Mouse (Mus musculus): ENCODE measurements around the gene Itpa. TPM values are rescaled to one million over a fixed set of nuclear protein-coding genes. Genes with fewer than 3 reads are reported as not detected.

Itpa gene
- polyA plus RNA-seq, 1 experiment, result 43.3 TPM

DNA sequence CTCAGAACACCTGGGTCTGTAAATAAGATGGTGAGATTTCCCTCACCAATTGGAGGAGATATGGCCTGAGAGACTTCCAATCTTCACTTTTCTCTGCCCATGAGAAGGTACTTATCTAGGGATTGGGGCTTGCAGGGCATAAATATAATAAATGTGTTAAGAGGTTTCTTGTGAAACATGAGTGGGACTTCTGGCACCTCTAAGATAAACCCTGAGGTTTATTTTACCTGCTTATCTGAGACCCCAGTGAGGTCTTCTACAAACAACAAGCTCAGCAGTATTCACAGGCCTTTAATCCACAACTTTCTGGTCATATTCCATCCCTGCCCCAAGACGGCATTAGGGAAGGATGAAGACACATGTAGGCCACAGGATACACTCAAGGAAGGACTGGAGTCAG is 13.7 kb upstream of the Itpa start:
- Histone ChIP-seq H3K36me3 (ENCODE audit: control insufficient read depth, insufficient read depth, low read length) (0 out of 2 replicates have a peak, but pooled peaks cover 12% of the 10 kb centered on the region), H3K27ac (ENCODE audit: control insufficient read depth, insufficient read depth, low read length) (no peak overlapping the region), H3K4me3 (ENCODE audit: control insufficient read depth, insufficient read depth, low read length) (no peak overlapping the region), H3K27me3 (ENCODE audit: control insufficient read depth, insufficient read depth, low read length) (no peaks in the 10 kb centered on the region), H3K4me1 (replicated peaks; ENCODE audit: control insufficient read depth, insufficient read depth, low read length) (no peaks in the 10 kb centered on the region)
- 96% methylated on average over 1 of the region's 1 CpGs for WGBS
- TF ChIP-seq POLR2A (IDR thresholded peaks at IDR 0.05; ENCODE audit: control insufficient read depth, extremely low read depth, insufficient read depth, low read length, poor library complexity) (no peak), CTCF (IDR thresholded peaks at IDR 0.05; ENCODE audit: borderline replicate concordance, control insufficient read depth, extremely low read depth, insufficient read depth, low read length, poor library complexity) (no peak)
- no peak for DNase-seq

- Histone ChIP-seq H3K36me3 (ENCODE audit: control insufficient read depth, insufficient read depth, low read length) (0 out of 2 replicates have a peak, but pooled peaks cover 12% of the 10 kb centered on the region), H3K4me3 (ENCODE audit: control insufficient read depth, insufficient read depth, low read length) (no peak overlapping the region), H3K4me1 (replicated peaks; ENCODE audit: control insufficient read depth, insufficient read depth, low read length) (no peaks in the 10 kb centered on the region), H3K27me3 (ENCODE audit: control insufficient read depth, insufficient read depth, low read length) (no peaks in the 10 kb centered on the region), H3K27ac (ENCODE audit: control insufficient read depth, insufficient read depth, low read length) (no peak overlapping the region)
- no peak for TF ChIP-seq CTCF (IDR thresholded peaks at IDR 0.05; ENCODE audit: borderline replicate concordance, control insufficient read depth, extremely low read depth, insufficient read depth, low read length, poor library complexity)
- no peak for TF ChIP-seq POLR2A (IDR thresholded peaks at IDR 0.05; ENCODE audit: control insufficient read depth, extremely low read depth, insufficient read depth, low read length, poor library complexity)
- DNase-seq, result no peak
- 93% methylated on average over 6 of the region's 6 CpGs for WGBS
Observed at GRCm38 (mm10) chr2:130655660-130656339, 11.6 kb upstream of the Itpa start.

GRCm38 (mm10) chr2:130656536-130656935 is 10.9 kb upstream of the Itpa start:
- peaks cover 15% of the 10 kb centered on the region; the same call in 1 of the 2 replicates for H3K36me3 ChIP-seq (ENCODE audit: control insufficient read depth, insufficient read depth, low read length)
- H3K27me3 ChIP-seq (ENCODE audit: control insufficient read depth, insufficient read depth, low read length), result no peaks in the 10 kb centered on the region
- H3K27ac ChIP-seq (ENCODE audit: control insufficient read depth, insufficient read depth, low read length), result no peak overlapping the region
- no peak overlapping the region for H3K4me3 ChIP-seq (ENCODE audit: control insufficient read depth, insufficient read depth, low read length)
- DNase-seq, result no peak
- H3K4me1 ChIP-seq (replicated peaks; ENCODE audit: control insufficient read depth, insufficient read depth, low read length), result no peaks in the 10 kb centered on the region
- TF ChIP-seq POLR2A (IDR thresholded peaks at IDR 0.05; ENCODE audit: control insufficient read depth, extremely low read depth, insufficient read depth, low read length, poor library complexity) (no peak), CTCF (IDR thresholded peaks at IDR 0.05; ENCODE audit: borderline replicate concordance, control insufficient read depth, extremely low read depth, insufficient read depth, low read length, poor library complexity) (no peak)
- WGBS, result 98% methylated on average over 9 of the region's 9 CpGs

GRCm38 (mm10) chr2:130657541-130657940 is 9.9 kb upstream of the Itpa start:
- Histone ChIP-seq H3K36me3 (ENCODE audit: control insufficient read depth, insufficient read depth, low read length) (peaks cover 15% of the 10 kb centered on the region; the same call in 1 of the 2 replicates), H3K4me1 (replicated peaks; ENCODE audit: control insufficient read depth, insufficient read depth, low read length) (no peaks in the 10 kb centered on the region), H3K27me3 (ENCODE audit: control insufficient read depth, insufficient read depth, low read length) (no peaks in the 10 kb centered on the region), H3K27ac (ENCODE audit: control insufficient read depth, insufficient read depth, low read length) (no peak overlapping the region), H3K4me3 (ENCODE audit: control insufficient read depth, insufficient read depth, low read length) (no peak overlapping the region)
- WGBS, result 97% methylated on average over 6 of the region's 6 CpGs
- DNase-seq, result no peak
- TF ChIP-seq CTCF (IDR thresholded peaks at IDR 0.05; ENCODE audit: borderline replicate concordance, control insufficient read depth, extremely low read depth, insufficient read depth, low read length, poor library complexity), result no peak
- TF ChIP-seq POLR2A (IDR thresholded peaks at IDR 0.05; ENCODE audit: control insufficient read depth, extremely low read depth, insufficient read depth, low read length, poor library complexity), result no peak

DNA sequence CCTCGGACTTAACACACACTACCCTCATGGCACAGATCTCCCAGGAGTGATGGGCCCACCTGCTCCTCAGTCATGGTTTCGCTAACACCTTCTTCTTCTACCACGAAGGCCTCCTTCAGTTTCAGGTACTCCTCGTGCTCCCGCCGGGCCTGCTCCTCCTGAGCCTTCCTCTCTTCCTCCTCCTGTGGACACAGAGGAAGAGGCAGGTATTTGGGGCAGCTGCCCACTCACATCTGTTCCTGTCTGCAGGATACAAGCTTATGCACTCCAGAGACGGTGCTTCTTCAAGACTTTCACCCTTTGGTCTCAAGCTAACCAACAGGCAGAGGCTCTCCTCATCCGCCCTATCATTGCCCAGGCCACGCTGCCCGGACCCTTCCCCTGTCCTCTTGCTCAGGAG is 8.9 kb upstream of the Itpa start:
- no peak for TF ChIP-seq CTCF (IDR thresholded peaks at IDR 0.05; ENCODE audit: borderline replicate concordance, control insufficient read depth, extremely low read depth, insufficient read depth, low read length, poor library complexity)
- TF ChIP-seq POLR2A (IDR thresholded peaks at IDR 0.05; ENCODE audit: control insufficient read depth, extremely low read depth, insufficient read depth, low read length, poor library complexity), result no peak
- Histone ChIP-seq H3K36me3 (ENCODE audit: control insufficient read depth, insufficient read depth, low read length) (peaks cover 15% of the 10 kb centered on the region; the same call in 1 of the 2 replicates), H3K27ac (ENCODE audit: control insufficient read depth, insufficient read depth, low read length) (no peak overlapping the region), H3K27me3 (ENCODE audit: control insufficient read depth, insufficient read depth, low read length) (no peaks in the 10 kb centered on the region), H3K4me1 (replicated peaks; ENCODE audit: control insufficient read depth, insufficient read depth, low read length) (peaks cover 5% of the 10 kb centered on the region), H3K4me3 (ENCODE audit: control insufficient read depth, insufficient read depth, low read length) (no peak overlapping the region)
- no peak for DNase-seq
- WGBS, result 99% methylated on average over 10 of the region's 10 CpGs

GRCm38 (mm10) chr2:130663342-130663741 is 4.1 kb upstream of the Itpa start:
- H3K4me3 ChIP-seq (ENCODE audit: control insufficient read depth, insufficient read depth, low read length), result no peak overlapping the region
- H3K4me1 ChIP-seq (replicated peaks; ENCODE audit: control insufficient read depth, insufficient read depth, low read length), result peaks cover 17% of the 10 kb centered on the region
- DNase-seq, result no peak
- no peaks in the 10 kb centered on the region for H3K27me3 ChIP-seq (ENCODE audit: control insufficient read depth, insufficient read depth, low read length)
- no peak overlapping the region for H3K27ac ChIP-seq (ENCODE audit: control insufficient read depth, insufficient read depth, low read length)
- H3K36me3 ChIP-seq (ENCODE audit: control insufficient read depth, insufficient read depth, low read length), result peaks cover 3% of the 10 kb centered on the region; the same call in 1 of the 2 replicates
- TF ChIP-seq POLR2A (IDR thresholded peaks at IDR 0.05; ENCODE audit: control insufficient read depth, extremely low read depth, insufficient read depth, low read length, poor library complexity) (no peak), CTCF (IDR thresholded peaks at IDR 0.05; ENCODE audit: borderline replicate concordance, control insufficient read depth, extremely low read depth, insufficient read depth, low read length, poor library complexity) (no peak)
- WGBS, result 92% methylated on average over 11 of the region's 11 CpGs

Measured in thymus, adult 2 months (tissue).